Mouse (Mus musculus) right cerebral cortex, postnatal 4 days (tissue): Measurements from ENCODE around the gene Zscan20.

ENCODE experiments used
- DNase-seq: peaks from one replicate; pipeline ENCODE4 v3.0.0-alpha.2; 2022

Zscan20 gene

GRCm38 (mm10) chr4:128609925-128610402 lies at the start of gene Zscan20:
Zscan20 (minus strand) TSS chr4:128610098.
- peak; percentile 87 for DNase-seq

DNA sequence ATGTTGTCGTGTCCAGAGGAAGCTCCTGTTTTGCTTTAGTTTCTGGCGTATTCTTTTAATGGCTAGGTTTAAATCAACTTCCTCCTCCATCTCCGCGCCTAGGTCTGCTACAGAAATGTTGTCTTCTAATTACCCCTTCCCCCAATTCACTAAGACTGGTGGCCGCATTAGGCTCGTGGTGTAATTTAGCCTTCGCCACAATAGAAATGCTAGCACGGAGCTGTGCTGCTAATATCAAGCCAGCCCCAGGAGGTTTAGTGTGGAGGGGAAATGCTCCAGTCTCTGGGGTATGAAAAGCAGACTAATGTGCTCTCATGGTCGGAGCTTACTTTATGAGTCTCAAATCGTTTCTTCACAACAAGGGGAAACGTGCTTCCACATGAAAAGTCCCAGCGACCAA lies 45.5 kb upstream of the Zscan20 start:
- no peak for DNase-seq

DNA sequence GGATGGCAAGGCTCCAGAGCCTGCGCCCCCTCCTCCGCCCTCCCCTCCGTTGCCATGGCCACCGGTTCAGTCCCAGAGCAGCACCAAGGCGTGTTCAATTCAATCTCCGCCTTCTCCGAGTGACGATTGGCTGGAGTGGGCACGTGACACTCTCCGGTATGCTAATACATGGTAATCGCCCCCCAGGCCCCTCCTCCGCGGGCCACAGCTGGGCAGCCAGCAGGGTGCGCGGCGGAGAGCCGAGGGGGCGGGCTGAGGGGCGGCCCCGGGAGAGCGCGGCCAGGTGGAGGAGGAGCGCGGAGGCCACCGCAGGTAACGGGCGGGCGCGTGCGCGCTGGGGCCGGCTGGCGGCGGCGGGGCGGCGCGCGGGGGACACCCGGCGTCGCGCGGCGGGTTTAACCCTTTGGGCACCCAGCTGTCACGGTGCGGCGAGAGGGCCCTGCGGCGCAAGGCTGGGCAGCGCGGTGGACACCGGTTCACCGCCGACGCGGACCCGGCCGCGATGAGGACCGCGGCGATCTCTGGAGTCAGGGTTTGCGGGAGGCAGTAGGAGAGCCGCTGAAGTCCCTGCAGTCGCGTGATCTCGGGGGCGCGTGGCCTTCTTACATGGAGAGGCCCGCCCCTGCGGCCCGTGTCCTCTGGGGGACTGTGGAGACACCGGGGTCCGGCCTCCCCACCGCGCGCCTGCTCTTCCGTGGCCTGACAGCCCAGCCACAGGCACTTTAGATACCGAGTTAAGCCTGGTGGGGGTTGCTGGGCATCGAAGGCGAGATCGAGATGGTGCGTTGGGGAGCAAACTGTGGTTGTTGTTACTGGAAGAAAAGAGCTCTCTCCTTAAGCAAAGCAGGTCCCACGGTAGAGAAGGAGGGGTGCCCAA lies 44.8 kb upstream of the Zscan20 start, which contains the start of gene Phc2:
Gene Phc2, plus strand, starts transcription at position 198 of the 877 bp plus-strand sequence.
- peak; percentile 91 for DNase-seq

DNA sequence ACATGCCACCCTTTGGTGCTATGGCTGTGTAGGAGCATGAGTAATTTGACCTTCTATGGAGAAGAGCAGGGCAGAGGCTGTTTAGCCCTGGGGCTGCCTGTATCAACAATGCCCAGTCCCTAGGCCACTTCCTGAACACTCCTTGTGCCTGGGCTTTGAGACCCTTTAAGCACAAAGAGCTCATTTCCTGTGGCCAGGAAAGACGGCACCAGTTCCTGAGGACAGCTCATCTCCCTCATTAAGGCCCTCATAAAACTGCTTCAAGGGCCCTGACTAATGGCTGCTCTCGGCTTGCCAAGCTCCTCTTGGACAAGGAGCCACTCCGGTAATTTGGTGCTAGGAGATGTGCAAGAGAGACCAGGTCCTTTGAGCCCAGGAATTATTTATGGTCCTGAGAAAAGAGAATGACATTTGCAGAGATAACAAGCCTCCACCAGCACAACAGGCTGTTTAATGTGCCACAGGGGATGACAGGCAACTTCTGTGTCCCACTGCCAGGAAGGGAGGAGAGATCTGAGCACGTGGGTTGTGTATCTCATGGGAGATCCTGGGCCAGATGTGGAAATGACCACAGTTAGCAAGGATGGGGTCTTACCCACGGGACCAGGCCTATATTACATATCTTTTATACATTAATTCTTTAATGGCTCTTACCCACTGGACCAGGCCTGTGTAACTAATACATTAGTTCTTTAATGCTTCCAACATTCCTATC lies 42.8 kb upstream of the Zscan20 start:
- DNase-seq = no peak

GRCm38 (mm10) chr4:128651530-128651929 lies 41.6 kb upstream of the Zscan20 start:
- no peak for DNase-seq

DNA sequence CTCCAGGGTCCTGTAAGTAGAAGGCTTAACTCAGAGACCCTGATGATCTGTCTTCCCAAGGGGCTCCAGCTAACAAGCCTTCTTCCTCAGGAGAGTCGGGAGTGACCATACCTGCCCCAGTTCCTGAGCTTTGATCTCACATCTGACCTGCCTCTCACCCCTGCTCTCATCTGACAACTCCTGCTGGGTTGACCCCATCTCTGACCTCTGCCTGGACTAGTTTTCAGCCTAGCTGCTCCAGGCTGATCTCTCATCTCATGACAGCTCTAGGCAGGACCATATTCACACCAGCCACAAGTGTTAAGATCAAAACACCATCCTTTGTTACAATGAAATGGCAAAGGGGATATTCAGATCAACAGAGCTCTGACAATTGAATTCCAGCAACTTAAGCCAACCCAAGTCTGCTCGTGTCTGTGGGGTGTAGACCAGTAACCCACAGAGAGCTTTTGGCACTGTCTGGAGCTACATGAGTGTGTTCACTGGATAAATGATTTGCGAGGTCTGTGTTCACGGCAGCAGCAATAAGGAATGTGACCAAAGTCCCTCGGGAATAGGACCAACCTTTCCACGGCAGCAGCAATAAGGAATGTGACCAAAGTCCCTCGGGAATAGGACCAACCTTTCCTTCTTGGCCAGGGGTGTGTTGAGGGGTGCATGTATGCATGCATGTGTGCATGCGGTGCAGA lies 38.8 kb upstream of the Zscan20 start:
- no peak for DNase-seq

GRCm38 (mm10) chr4:128646762-128647161 lies 36.9 kb upstream of the Zscan20 start:
- DNase-seq = no peak

GRCm38 (mm10) chr4:128645896-128646295 lies 36.0 kb upstream of the Zscan20 start:
- no peak for DNase-seq

GRCm38 (mm10) chr4:128641766-128642717 lies 32.1 kb upstream of the Zscan20 start:
- DNase-seq = no peak

DNA sequence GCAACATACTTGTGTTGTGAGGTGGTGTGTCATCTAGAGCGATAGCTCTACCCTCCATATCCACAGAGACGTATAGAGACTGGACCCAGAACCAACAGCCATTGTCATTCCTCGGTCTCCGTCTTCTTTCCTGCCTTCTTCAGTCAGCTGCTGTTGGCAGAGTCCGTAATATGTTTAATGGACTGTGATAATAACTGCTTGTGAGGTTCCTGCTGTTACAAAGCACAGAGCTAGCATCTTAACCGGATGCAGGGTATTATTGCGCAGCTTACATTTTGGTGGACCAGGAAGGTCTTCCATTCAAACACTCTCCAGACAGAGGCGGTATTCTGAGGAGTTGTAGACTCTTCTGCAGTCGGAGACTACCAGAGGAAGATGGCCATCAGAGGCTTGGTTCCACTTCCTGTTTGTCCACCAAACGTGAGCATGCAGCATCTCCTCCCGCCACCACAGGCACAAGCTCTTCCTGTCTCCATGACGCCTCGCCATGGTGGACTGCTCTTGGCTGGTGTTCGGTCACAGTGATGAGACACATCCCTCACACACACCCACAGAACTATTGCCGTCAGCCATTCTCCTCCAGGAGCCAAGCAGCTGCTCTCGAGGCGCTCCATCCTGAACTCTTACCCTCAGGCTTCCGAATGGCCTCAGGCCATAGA lies 28.5 kb upstream of the Zscan20 start:
- DNase-seq = no peak

GRCm38 (mm10) chr4:128637250-128637649 lies 27.4 kb upstream of the Zscan20 start:
- no peak for DNase-seq

DNA sequence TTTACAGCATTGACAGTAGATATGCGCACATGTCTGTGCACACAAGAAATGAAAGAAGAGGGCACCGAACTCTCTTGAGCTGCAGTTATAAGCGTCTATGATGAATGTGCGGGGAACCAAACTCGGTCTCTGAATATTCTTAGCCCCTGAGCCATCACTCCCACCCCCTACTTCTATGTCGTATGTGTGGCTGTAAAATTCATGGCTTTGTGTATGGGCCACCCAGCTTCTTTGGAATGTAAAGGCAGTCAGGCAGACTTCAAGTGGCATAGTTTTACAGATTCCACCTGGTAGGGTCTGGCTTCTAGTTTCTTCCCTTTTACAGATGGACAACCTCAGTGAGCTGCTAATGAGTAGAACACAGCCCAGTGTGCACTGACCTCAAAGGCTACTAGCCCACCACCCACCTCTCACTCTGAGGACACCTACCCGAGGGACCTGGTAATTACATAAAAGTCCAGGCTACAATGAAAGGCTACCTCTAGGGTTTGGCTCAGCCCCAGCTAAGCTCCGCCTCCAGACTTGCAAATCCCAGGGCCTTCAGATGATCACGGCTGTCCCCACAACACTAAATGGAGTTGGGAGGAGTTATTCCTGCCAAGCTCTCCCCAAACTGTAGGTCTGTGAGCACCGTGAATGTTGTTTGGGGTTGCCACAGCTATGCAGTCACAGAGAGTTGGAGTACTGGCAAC lies 26.1 kb upstream of the Zscan20 start:
- DNase-seq = no peak

GRCm38 (mm10) chr4:128635451-128635850 lies 25.6 kb upstream of the Zscan20 start:
- no peak for DNase-seq

DNA sequence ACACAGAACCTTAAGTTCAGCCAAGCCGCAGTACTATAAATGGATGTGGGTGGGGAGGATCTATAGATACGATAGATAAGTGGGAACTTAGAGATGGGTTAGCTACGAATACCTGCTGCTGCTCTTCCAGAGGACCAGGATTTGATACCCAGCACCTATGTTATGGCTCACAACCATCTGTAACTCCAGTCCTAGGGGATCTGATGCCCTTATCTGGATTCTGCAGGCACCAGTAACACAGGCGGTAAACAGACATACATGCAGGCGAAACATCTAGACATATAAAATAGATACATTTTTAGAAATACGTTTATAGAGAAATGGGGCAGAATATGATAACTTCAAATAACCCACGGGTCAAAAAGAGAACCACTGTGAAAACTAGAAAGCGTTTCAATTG lies 11.2 kb upstream of the Zscan20 start:
- DNase-seq = no peak

- no peak for DNase-seq
Observed at GRCm38 (mm10) chr4:128620572-128620971, 10.7 kb upstream of the Zscan20 start.

DNA sequence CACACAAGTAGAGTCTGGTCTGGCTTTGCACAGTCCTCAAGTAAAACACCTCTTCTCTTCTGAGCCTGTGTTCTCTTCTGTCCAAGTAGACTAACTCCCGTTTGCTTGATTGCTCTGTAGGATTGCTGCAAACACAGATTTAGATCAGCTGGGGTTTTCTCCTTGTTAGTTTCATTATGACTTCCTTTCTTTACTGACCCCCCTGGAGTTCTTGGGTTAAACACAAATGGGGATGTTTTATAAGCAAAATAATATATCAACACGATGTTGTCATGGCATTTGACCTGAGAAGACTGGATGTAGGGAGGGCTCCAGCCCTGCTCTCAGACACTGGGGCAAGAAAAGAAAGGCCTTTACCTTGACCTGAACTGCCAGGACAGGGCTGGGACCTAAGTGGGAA lies 9.1 kb upstream of the Zscan20 start:
- no peak for DNase-seq

GRCm38 (mm10) chr4:128618246-128618911 lies 8.5 kb upstream of the Zscan20 start, which contains the start of gene Tlr12:
Tlr12 (minus strand) TSS chr4:128618619.
- no peak for DNase-seq

DNA sequence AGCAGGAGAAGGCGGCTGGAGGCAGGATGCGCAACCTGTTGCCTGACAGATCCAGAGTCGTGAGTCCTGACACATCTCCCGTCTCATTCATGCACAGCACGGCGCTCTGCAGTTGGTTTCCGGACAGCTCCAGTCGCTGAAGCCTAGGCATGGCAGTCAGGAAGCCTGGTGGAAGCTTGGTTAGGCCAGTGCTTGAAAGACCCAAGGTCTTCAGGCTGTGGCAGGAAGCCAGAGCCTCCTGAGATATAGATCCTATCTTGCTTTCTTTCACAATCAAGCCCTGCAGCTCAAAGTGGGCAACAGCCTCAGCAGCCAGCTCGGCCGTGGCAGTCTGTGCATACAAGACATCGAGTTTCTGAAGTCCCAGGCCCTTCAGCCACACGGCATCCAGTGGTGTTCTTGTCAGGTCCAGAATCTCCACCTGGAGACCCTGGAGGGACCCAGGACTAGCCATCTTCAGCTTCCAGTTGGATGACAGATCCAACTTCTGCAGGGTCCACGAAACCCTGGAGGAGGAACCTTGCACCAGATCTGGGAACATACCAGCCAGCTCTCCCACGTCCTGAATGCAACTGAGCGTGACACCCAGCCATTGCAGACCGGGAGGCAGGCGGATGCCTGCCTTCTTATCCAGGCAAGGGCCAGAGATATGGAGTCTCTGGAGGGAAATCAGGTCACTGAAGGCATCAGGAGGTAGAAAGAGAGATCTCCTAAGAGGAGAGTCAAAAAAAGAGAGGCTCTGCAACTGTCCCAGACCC lies 7.6 kb upstream of the Zscan20 start:
- DNase-seq = no peak

DNA sequence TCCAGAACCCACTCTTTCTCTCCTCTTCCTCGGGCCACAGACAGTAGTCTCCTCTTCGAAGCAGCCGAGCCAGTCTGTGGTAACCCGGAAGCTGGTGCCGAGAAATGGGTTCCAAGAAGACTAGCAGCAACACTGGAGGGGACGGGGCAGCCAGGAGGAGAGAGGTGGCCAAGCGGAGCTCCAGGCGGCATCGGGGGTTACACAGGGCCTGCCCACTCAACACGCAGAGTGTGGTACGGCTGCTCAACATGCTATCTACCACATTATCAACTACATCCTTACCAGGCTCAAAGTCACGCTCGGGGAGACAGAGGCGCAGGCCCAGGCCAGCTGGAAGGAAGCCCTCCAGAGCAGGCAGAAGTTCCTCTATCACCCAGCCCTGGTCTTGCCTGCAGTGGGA lies 5.9 kb upstream of the Zscan20 start:
- DNase-seq = no peak
